Mouse (Mus musculus) right cerebral cortex, postnatal 14 days (tissue): Measurements from ENCODE around the gene Ptprg.

ENCODE experiments used
- DNase-seq: peaks from one replicate; pipeline ENCODE4 v3.0.0; 2022

The Ptprg gene

DNA sequence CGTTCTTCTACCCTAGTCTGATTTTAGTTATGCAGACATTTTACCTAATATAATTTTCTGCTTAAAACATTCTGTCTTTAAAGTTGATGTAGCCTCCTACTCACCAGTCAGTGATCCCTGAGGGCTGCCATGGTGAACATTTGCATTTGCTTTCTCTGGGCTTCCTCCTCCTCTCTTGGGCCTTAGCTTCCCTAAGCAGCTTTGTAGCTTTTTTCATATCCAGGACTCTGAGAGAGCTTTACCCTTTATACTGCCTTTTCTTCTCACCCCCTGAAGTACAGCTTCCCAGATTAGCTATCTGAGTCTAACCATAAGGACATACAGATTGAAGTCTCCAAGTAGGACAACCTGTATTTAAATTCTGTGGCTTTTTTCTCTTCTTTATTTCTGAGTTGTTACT, 284.4 kb downstream of the Ptprg start:
- DNase-seq: no peak

DNA sequence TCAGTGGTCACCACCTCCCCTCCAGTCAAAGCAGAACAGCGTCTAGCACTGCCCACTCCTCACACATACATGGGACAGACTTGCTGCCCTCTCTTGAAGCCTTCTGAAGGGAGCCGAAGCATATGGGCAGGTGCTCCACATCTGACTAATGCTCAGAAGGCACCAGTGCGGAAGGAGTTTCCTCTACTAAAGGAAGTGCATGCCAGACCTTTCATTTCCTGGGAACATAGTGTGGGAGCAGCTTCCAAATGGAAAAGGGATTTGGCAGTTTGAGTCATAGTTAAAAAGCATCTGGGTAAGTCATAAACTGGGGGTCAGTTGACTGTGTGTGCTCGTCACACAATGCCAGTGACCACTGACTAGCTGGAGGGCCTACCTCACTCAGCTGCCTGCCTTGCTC, 288.3 kb downstream of the Ptprg start:
- DNase-seq: no peak

DNA sequence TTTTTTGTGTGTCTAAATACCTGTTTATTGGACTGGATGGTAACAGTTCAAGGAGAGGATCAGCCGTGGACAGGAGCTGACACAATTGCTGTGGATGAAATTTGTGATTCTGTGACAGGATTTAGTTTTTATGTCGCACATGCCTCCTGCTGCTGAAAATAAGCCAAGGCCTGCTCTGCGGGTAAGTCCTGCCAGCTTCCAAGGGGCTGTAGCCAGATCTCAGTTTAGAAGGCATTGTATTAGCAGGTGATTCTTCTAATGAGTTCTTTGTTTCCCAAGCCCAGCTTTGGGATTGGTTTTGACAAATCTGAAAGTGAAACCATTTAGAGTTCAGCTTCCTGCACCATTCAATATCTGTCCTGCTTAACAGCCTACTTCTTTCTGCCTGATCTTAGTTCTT, 299.6 kb downstream of the Ptprg start:
- no peak for DNase-seq

DNA sequence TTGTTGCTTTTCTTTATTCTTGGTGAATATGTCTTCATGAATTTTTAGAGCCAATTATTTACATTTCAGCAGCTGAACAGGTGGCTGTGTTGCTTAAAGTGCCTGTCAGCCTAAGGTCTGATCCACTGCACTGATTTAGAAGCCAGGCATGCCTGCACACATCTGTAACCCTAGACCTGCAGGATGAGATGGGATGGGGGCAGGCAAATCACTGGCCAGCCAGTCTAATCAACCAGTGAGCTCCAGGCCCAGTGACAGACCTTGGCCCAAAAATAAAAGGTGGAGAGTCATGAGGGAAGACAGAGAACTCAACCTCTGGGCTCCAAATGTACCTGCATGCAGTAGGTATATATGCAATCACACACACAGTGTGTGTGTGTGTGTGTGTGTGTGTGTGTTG, 302.2 kb downstream of the Ptprg start:
- DNase-seq: no peak

GRCm38 (mm10) chr14:11857928-11858481, 304.7 kb downstream of the Ptprg start:
- DNase-seq: no peak

GRCm38 (mm10) chr14:11863286-11863685, 310.0 kb downstream of the Ptprg start:
- DNase-seq: no peak

DNA sequence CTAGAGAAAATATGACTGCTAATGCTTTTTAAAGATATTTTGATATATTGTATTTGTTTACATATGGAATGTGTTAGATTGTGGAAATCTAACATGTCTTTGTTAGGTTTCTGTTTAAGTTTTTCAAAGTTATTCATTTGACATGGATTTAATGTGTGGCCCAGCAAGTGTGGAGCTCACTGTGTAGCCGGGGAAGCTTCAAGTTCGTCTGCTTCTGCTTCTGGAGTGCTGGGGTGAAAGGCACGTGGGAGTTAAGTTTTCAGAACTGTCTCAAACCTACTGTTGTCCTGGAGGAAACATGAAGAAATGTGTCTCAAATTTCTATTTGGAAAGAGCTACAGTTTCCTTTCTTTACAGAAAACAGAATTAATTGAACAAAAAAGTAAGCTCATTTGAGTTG, 311.5 kb downstream of the Ptprg start:
- DNase-seq: no peak

- DNase-seq: no peak
These were observed 312.0 kb downstream of the Ptprg start for GRCm38 (mm10) chr14:11865332-11865731.

- no peak for DNase-seq
These were observed 312.5 kb downstream of the Ptprg start for GRCm38 (mm10) chr14:11865872-11866271.

- DNase-seq: no peak
These were observed 313.1 kb downstream of the Ptprg start for GRCm38 (mm10) chr14:11866416-11866815.

GRCm38 (mm10) chr14:11868636-11869035, 315.3 kb downstream of the Ptprg start:
- no peak for DNase-seq

- no peak for DNase-seq
These were observed 318.5 kb downstream of the Ptprg start for GRCm38 (mm10) chr14:11871752-11872344.

- no peak for DNase-seq
These were observed 320.9 kb downstream of the Ptprg start for GRCm38 (mm10) chr14:11874266-11874665.

DNA sequence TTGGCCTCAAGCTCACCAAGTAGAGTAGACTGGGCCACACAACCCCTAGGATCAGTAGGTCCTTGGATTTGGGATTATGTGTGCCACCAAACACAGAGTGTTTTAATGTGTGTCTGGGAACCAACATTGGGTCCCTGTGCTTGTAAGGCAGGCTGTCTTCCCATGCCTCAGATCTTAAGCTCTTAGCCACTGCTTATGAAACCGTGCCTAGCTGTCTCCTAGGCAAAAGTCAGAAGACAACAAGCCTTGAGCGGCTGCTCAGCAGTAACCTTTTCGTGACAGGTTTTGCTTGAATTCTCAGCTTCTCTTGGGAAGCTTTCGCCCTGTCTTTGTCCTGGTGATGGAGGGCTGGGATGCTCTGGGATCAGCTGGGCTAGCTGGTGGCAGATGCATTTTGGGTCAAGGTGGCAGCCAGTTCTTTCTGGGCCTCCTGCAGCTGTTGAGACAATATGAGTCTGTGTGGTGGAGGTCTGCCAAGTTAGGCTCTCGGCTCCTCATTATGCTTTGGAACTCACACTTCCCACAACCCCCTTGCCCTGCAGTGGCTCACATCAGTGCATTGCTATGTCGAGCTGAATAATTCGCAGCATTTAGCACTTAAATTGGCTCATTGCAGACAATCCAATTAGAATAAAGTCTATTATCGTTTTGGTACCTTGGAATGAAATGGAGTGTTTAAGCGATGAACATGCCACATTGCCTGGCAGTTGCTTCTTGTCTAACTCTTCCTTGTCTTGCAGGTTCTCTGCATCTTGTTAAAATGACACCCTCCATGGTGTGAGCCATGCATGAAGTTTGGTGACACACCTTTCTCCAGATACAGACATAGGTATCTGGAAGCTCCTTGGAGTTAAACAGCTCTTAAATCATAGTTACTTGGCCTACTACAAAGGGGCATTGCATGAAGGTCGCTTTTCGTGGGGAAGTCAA, 321.9 kb downstream of the Ptprg start:
- DNase-seq: peak; percentile 38

- DNase-seq: no peak
These were observed 327.8 kb downstream of the Ptprg start for GRCm38 (mm10) chr14:11881082-11881481.

DNA sequence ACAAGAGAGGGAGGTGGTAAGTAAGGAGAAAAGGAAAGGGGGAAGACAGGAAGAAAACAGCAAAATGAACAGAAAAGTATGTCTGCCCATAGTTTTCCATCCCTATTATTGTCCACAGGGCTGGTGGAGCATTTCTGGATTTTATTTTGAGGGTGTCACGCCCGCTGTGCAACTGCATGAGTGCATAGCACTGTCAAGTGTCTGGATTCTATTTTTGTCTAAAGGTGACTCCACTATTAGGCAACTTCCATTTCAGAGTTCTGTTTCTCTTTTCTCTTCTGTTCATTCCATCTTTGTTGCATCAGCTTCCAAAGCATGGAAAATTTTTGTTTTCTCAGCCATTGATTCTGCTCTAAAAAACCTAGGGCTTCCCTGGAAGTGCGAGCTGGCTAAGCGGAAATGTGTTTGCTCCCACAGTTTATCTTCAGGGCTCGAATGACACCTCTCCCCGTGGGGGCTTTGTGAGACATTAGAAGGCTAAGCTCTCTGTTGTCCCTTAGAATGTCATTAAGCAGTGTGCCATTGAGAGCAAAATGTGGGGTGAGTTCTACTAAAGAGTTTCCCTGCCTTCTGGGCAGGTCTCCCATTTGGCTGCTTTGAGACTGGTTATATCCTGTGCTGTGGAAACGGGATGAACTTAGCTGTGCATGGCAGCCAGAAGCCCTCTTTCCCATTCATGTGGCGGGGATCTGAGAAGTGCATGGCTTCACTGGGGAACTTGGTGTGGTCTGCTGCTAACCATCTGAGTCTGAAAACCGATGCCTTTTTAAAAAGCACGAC, 330.0 kb downstream of the Ptprg start:
- no peak for DNase-seq

GRCm38 (mm10) chr14:11883995-11884394, 330.7 kb downstream of the Ptprg start:
- DNase-seq: no peak

- no peak for DNase-seq
These were observed 333.1 kb downstream of the Ptprg start for GRCm38 (mm10) chr14:11886417-11886816.

DNA sequence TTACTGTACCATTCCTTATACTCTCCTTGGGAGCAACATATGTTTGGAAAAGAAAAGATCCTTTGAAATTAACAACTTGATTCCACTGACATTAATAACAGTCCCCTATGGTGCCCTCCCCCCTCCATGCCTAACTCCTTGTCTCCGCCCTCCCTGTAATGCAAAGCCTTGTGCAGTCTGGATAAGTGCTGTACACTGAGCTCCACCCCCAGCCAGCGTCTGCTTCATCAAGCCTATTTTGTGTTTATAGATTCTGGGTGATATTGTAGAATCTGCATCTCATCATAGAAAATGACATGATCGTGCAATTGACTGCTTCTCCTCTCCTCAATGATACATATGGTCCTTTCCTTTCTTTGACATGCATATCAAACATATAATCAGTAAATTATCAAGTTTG, 337.6 kb downstream of the Ptprg start:
- DNase-seq: no peak

DNA sequence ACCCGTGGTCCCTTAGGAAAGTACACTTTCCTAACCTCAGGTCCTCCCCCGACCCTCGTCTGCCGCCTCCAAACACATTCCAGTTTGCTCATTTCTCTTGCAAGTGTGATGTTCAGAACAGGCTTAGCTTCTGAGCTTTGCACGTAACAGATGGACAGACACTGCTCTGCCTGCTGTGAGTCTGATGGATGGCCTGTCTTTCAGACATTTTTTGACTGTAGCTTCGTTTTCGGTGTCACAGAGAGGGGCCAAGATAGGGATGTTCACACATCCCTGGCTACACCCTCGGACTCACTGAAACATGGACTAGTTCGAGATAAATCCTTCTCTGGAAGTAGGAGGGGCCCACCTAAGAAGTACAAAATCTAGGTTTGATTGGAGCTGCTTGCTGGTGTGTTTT, 339.3 kb downstream of the Ptprg start:
- no peak for DNase-seq

DNA sequence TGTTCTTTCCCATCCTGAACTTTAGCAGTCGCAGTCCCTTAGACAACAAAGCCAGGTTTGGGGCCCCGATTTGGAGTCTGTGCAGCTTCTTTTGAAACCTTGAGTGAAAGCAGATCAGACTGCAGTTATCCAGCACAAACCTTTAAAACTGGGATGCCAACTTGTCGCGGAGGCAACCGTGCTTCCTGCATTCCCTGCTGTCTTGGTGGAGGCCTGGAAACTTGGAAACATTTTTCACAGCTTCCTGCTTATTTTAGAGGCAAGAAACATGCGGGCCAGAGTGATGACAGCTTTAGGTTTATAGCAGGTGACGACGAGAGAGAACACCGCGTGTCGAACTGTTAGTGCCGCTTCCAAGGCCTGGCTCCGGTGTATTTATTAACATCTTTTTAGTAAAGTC, 342.2 kb downstream of the Ptprg start:
- DNase-seq: peak; percentile 14

DNA sequence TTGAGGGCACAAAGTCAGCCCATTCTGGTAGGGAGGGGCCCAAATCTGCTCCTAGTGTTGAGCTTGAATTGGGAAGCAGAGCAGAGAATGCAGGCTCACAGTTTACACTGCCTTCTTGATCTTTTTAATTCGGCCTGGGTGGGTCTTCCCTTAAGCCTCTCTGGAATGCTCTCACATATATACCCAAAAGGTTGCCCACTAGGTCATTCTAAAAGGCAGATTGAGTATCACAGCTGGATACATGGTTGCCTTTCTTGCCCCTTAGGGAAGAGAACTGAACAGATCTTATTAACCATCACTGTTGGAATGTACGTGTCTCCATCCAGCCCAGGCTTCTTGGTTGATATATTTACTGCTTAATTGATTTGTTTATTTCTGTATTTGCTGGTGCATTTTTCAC, 349.5 kb downstream of the Ptprg start:
- DNase-seq: no peak

DNA sequence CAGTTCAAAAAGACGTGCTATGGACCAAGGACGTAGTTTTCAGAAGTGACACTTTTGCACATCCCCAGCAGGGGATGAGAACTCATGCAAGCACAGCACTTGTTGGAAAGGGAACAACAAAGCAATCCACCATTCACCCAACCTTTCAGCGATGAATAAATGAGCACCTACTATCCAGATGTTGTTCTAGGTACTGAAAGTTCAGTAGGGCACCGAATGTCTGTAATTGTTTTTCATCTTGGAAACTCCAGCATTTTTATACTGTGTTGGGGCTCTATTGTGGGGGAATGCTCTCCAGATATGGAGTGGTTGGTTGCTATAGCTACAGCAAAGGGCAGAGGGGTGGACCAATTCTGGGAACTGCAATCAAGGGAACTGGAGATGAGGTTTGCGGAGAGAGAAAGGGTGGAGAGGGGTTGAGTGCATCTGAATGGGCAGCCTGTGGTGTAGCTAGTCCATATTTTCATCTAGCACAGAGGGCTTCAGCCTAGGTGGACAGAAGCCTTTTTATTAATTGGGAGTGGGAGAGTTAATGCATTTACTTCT, 352.9 kb downstream of the Ptprg start:
- DNase-seq: no peak
